Mouse (Mus musculus) lung, postnatal 14 days (tissue): ENCODE data around the gene Ttn.
A peak's percentile ranks its signal among the peaks of the same experiment; 100 is the strongest.

Source experiments
- DNase-seq: peaks from one replicate; pipeline ENCODE4 v3.0.0; 2021

The Ttn gene

DNA sequence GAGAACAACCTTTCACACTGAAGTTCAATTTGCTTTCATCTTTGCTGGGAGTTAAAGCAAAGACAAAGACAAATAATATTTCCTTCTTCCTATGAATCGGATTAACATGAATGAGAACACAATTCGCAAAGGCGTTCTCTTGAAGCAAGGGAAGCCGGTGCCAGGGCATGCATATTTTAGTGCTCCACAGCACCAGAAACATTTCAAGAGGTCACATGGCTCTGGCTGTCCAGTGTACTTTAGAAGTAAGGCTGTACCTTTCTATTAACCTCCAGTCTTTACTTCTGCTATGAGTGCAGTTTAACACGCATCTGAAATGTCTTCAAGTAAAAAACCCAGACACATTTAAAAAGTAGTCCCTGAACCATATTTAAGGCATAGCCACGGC is 20.3 kb downstream of the Ttn start:
- peak; percentile 14 for DNase-seq

GRCm38 (mm10) chr2:76961420-76962044 is 20.8 kb downstream of the Ttn start:
- no peak for DNase-seq

GRCm38 (mm10) chr2:76949774-76950173 is 32.6 kb downstream of the Ttn start:
- DNase-seq = no peak

DNA sequence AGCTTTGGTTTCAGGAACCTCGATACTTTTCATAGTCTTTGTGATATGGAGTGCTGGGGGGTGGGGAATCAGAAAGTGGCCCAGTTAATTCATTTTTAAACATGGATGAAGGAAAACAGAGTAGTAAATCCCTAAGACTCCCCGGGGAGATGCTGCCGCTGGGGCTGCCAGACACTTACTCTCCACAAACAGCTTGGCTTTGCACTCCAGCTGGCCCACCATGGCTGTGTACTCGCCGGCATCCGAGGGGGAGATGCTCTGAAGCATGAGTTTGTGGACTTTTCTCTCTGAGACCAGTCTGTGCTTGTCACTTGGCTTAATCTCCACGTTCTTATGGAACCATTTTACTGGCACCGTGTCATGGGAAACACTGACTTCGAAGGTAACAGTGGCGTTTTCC is 43.8 kb downstream of the Ttn start:
- DNase-seq = no peak

DNA sequence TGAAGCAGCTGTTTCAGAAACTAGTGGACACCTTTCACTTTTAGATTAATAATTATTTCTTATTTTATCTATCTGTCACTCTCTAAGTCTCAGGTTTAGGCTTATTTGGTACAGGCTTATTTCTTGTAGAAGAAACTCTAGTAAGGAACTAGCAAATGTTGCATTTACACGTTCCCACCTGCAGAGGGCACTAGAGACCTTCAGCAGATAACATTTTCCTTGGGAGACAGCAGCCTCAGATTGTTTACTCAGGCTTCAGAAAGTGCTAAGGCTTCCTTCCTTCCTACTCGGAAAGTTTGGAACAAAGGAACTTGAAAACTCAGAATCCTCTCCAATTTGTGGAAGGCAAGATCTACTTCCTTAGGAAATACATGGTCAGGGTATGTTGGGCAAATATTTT is 52.6 kb downstream of the Ttn start:
- peak; percentile 74 for DNase-seq

DNA sequence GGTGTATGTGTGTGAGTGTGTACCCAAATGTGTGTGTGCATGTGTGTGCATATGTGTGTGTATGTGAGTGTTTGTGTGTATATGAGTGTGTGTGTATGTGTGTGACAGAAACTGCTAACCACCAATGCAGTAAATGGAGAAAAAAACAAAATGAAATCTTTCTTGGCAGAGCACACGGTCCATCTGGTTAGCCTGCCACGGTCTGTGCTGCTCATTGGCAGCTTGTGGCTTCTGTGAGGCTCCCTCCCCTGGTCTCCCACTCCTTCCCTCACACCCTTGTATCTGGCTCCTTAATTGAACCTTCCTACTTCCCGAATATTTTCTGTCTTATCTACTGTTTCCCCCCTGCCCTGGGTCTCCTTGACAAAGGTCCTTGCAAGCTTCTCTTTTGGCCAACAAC is 53.5 kb downstream of the Ttn start:
- no peak for DNase-seq

DNA sequence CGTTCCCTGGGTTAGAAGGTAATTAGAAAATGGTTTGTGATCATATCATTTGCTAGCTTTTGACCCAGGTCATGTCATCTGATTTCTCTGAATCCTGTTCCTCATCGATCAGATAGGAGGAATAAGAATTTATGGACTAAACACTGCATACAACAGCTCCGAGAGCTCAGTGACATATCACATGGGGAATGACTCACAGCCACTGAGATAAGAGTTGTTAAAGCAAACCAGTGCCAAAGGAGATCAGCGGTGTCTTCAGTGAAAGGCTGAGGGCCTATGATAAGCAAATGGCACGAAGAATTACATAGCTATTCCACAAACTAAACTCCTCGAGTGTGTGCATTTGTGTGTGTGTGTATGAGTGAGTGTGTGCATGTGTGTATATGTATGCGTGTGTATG is 54.0 kb downstream of the Ttn start:
- DNase-seq = no peak

GRCm38 (mm10) chr2:76926927-76927326 is 55.4 kb downstream of the Ttn start:
- DNase-seq = no peak

- DNase-seq = no peak
Observed at GRCm38 (mm10) chr2:76914959-76915358, 67.4 kb downstream of the Ttn start.

- DNase-seq = no peak
Observed at GRCm38 (mm10) chr2:76908705-76909457, 73.5 kb downstream of the Ttn start.

- no peak for DNase-seq
Observed at GRCm38 (mm10) chr2:76903351-76903750, 79.0 kb downstream of the Ttn start.

GRCm38 (mm10) chr2:76901476-76902086 is 80.8 kb downstream of the Ttn start:
- DNase-seq = no peak

- DNase-seq = no peak
Observed at GRCm38 (mm10) chr2:76899886-76900285, 82.5 kb downstream of the Ttn start.

DNA sequence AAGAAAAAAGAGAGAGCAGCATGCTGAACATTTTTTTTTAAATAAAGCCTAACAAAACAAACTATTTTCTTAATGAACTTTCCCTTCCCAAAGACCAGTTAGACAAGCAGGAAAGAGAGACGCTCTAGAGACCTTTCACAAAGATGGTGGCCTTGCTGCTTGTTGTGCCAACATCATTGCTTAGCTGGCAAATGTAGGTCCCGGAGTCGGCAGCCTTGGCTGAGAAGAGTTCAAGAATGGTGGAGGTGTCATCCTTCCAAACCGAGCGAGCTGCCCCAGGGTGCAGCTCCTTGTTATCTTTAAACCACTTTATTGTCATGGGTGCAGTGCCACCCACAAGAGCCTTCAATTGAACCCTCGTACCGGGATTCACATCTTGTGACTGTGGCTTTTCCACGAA is 85.4 kb downstream of the Ttn start:
- no peak for DNase-seq

- no peak for DNase-seq
Observed at GRCm38 (mm10) chr2:76895327-76895726, 87.0 kb downstream of the Ttn start.

GRCm38 (mm10) chr2:76888721-76889120 is 93.6 kb downstream of the Ttn start:
- DNase-seq = no peak

GRCm38 (mm10) chr2:76885855-76886254 is 96.5 kb downstream of the Ttn start:
- no peak for DNase-seq

DNA sequence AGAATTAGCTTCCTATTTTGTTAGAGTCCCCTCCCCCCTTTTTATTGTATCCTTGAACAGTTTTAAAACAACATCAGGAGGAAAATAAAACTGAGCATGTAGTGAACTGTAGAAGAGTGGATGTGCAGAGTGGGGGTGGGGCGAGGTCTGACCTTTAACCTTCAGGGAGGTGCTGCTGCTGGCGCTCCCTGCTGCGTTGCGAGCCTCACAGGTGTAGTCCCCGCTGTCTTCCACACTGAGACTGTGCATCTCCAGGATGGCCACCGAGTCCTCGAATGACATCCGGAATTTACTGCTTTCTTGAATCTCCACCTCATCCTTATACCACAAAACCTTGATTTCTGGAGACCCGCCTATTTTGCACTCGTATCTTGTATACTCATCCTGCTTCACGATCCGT is 100.9 kb downstream of the Ttn start:
- no peak for DNase-seq

DNA sequence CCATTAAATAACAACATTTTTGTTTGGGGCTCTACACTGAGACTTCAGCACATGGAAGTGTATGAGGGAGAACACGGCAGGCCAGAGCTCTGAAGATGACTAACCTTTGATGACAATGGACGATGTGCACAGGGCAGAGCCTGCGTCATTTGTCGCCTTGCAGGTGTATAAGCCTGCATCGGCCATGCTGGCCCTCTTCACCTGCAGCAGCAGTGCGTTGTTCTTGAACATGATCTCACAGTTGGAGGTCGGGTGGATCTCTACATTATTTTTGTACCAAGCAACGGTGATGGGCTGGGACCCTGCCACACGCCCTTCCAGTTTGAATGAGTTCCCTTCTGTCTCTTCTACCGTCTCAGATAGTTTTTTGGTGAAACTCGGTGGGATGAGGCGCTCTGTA is 106.8 kb downstream of the Ttn start:
- DNase-seq = no peak

GRCm38 (mm10) chr2:76866928-76867327 is 115.4 kb downstream of the Ttn start:
- peak; percentile 15 for DNase-seq

- no peak for DNase-seq
Observed at GRCm38 (mm10) chr2:76865497-76865896, 116.8 kb downstream of the Ttn start.

DNA sequence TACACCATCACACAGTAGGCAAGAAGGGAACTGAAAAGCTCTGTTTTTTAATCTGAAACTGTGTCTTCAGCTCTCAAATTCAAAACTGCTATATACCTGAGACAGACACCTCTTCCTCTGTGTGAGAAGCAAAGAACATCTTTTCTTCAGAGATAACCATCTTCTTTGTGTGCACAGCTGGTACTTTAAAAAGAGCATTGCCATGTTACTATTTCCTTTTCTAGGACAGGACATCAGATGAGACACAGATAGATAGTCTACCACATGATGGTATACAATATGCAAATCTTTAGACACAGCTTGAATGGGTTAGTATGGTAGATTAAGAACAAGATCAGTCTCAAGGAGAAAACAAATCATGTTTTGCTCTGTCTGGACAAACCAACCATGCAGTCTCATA is 121.0 kb downstream of the Ttn start:
- no peak for DNase-seq

- no peak for DNase-seq
Observed at GRCm38 (mm10) chr2:76850066-76850465, 132.3 kb downstream of the Ttn start.

GRCm38 (mm10) chr2:76843162-76843561 is 139.2 kb downstream of the Ttn start:
- DNase-seq = no peak
